Mouse (Mus musculus) intestine, embryonic 15.5 days (tissue): ENCODE data around the gene Prkce. TPM values are rescaled to one million over a fixed set of nuclear protein-coding genes. Genes with fewer than 3 reads are reported as not detected.

Experiments
- ATAC-seq: fragments of 200-750 bp; cut with Nextera tagmentation; 2 replicates; pipeline ENCODE4 v1.8.0; 2017; ENCODE audit warnings: moderate TSS enrichment, moderate library complexity
- H3K27ac ChIP-seq: fragments of 300-500 bp; sonication (generic); 2 replicates; pipeline ENCODE4 v1.5.1; 2015; ENCODE audit warnings: mild to moderate bottlenecking, inconsistent platforms
- H3K27me3 ChIP-seq: fragments of 300-500 bp; sonication (generic); replicated peaks from 2 replicates; pipeline ENCODE4 v1.6.1; 2015; ENCODE audit warnings: inconsistent platforms
- H3K36me3 ChIP-seq: fragments of 300-500 bp; sonication (generic); 2 replicates; pipeline ENCODE4 v1.6.1; 2015; ENCODE audit warnings: inconsistent platforms
- H3K4me1 ChIP-seq: fragments of 300-500 bp; sonication (generic); replicated peaks from 2 replicates; pipeline ENCODE4 v1.6.1; 2015; ENCODE audit warnings: inconsistent platforms
- H3K4me2 ChIP-seq: fragments of 300-500 bp; sonication (generic); replicated peaks from 2 replicates; pipeline ENCODE4 v1.6.1; 2015; ENCODE audit warnings: mild to moderate bottlenecking, inconsistent platforms
- H3K4me3 ChIP-seq: fragments of 300-500 bp; sonication (generic); replicated peaks from 2 replicates; pipeline ENCODE4 v1.5.1; 2015; ENCODE audit warnings: inconsistent platforms
- H3K9ac ChIP-seq: fragments of 300-500 bp; sonication (generic); 2 replicates; pipeline ENCODE4 v1.6.1; 2015; ENCODE audit warnings: inconsistent platforms
- H3K9me3 ChIP-seq: fragments of 300-500 bp; sonication (generic); 2 replicates; pipeline ENCODE4 v1.6.1; 2016; ENCODE audit warnings: inconsistent platforms
- WGBS: fragments of 180-500 bp; shearing (Covaris S2); methylation state at CpG from one replicate; pipeline ENCODE4 v1.1.7; 2015; 5-methylcytosine and 5-hydroxymethylcytosine counted together
- polyA plus RNA-seq: library from polyadenylated mRNA; unstranded; fragments of >200 nt; fragmentation: Nextera tagmentation; extraction: Ambion mirVana; gene quantifications from 2 replicates; pipeline ENCODE4 v1.2.1, GENCODE M21; 2015

The Prkce gene
- polyA plus RNA-seq = 6.6 TPM in 2 replicates

GRCm38 (mm10) chr17:86167320-86168230 is at the start of gene Prkce:
Gene Prkce, plus strand, starts transcription at chr17:86167785.
- peak; percentile 69 for ATAC-seq
- Histone ChIP-seq H3K27me3 (no peaks in the 10 kb centered on the region), H3K4me1 (peaks cover 34% of the 10 kb centered on the region), H3K4me2 (peak within 1 kb of the TSS; percentile 98), H3K9me3 (no peaks in the 10 kb centered on the region), H3K9ac (peak within 1 kb of the TSS; percentile 86), H3K4me3 (peak within 1 kb of the TSS; percentile 81), H3K27ac (peak within 1 kb of the TSS; percentile 99), H3K36me3 (no peaks in the 10 kb centered on the region)
- under 1% methylated on average over 85 of the region's 115 CpGs for WGBS

- Histone ChIP-seq H3K4me1 (no peaks in the 10 kb centered on the region), H3K36me3 (0 out of 2 replicates have a peak, but pooled peaks cover 4% of the 10 kb centered on the region), H3K27ac (no peak overlapping the region), H3K9ac (no peak overlapping the region), H3K4me2 (no peak overlapping the region), H3K9me3 (no peaks in the 10 kb centered on the region), H3K4me3 (no peak overlapping the region), H3K27me3 (no peaks in the 10 kb centered on the region)
- WGBS = 86% methylated on average over 3 of the region's 3 CpGs
- no peak for ATAC-seq
These were observed 44.4 kb upstream of the Prkce start for GRCm38 (mm10) chr17:86123146-86123545.

- 74% methylated on average over 5 of the region's 5 CpGs for WGBS
- Histone ChIP-seq H3K4me2 (no peak overlapping the region), H3K4me3 (no peak overlapping the region), H3K27me3 (no peaks in the 10 kb centered on the region), H3K9ac (no peak overlapping the region), H3K27ac (no peak overlapping the region), H3K9me3 (no peaks in the 10 kb centered on the region), H3K4me1 (no peaks in the 10 kb centered on the region), H3K36me3 (0 out of 2 replicates have a peak, but pooled peaks cover 4% of the 10 kb centered on the region)
- no peak for ATAC-seq
These were observed 41.7 kb upstream of the Prkce start for GRCm38 (mm10) chr17:86125908-86126307.

DNA sequence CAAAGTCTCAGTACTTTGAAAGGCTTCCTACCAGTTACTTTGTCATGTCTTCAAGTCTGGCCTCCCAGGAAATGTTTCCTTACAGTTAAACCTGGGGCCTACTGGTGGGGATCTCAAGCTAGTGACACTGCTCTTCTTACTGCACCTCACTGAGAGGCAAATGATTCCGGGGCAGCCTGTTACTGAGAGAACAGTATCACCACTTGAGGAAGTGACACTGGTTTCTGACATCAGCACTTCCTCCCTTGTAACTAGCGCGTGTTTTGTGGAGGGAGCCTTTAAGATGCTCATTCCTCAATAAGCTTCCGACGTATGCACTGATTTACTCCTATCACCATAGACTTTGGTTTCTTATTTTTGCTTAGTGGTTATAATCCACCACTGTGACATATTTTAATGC is 39.4 kb upstream of the Prkce start:
- Histone ChIP-seq H3K9me3 (no peaks in the 10 kb centered on the region), H3K27me3 (no peaks in the 10 kb centered on the region), H3K4me3 (no peak overlapping the region), H3K27ac (no peak overlapping the region), H3K36me3 (0 out of 2 replicates have a peak, but pooled peaks cover 3% of the 10 kb centered on the region), H3K9ac (no peak overlapping the region), H3K4me1 (no peaks in the 10 kb centered on the region), H3K4me2 (no peak overlapping the region)
- ATAC-seq = no peak
- WGBS = 93% methylated on average over 5 of the region's 5 CpGs

GRCm38 (mm10) chr17:86132534-86132933 is 35.1 kb upstream of the Prkce start:
- no peaks in the 10 kb centered on the region for H3K4me1 ChIP-seq
- WGBS = 61% methylated on average over 5 of the region's 5 CpGs
- ATAC-seq = no peak
- no peak overlapping the region for H3K27ac ChIP-seq
- H3K36me3 ChIP-seq = peaks cover 9% of the 10 kb centered on the region; the same call in 1 of the 2 replicates
- H3K9ac ChIP-seq = no peak overlapping the region
- no peaks in the 10 kb centered on the region for H3K9me3 ChIP-seq
- H3K4me3 ChIP-seq = no peak overlapping the region
- H3K4me2 ChIP-seq = no peak overlapping the region
- no peaks in the 10 kb centered on the region for H3K27me3 ChIP-seq

DNA sequence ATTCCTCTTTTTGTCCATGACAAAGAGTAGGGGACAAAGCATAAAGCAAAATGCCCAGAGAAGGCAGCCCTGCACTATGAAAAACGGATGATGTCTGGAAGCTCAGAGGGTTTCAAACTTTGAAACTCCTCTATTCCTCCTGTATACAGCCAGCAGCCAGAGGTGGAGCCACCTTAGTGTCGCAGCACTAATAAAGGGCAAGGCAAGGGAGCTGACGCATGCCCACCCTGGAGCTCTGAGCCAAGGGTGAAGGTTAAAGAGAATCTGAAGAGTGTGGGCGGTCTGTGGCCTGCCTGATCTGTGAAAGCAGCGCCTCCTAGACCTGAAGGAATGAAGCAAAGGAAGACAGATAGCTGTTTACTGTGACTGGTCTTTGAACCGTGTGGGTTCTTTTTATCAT is 33.1 kb upstream of the Prkce start:
- Histone ChIP-seq H3K4me1 (no peaks in the 10 kb centered on the region), H3K9me3 (no peaks in the 10 kb centered on the region), H3K4me3 (no peak overlapping the region), H3K9ac (no peak overlapping the region), H3K27me3 (no peaks in the 10 kb centered on the region), H3K4me2 (no peak overlapping the region), H3K27ac (no peak overlapping the region), H3K36me3 (peaks cover 13% of the 10 kb centered on the region; the same call in 1 of the 2 replicates)
- 85% methylated on average over 6 of the region's 6 CpGs for WGBS
- no peak for ATAC-seq

GRCm38 (mm10) chr17:86135835-86136234 is 31.8 kb upstream of the Prkce start:
- Histone ChIP-seq H3K9ac (no peak overlapping the region), H3K27me3 (no peaks in the 10 kb centered on the region), H3K4me1 (no peaks in the 10 kb centered on the region), H3K27ac (no peak overlapping the region), H3K36me3 (peaks cover 13% of the 10 kb centered on the region; the same call in 1 of the 2 replicates), H3K4me2 (no peak overlapping the region), H3K4me3 (no peak overlapping the region), H3K9me3 (no peaks in the 10 kb centered on the region)
- 79% methylated on average over 10 of the region's 10 CpGs for WGBS
- ATAC-seq = no peak

DNA sequence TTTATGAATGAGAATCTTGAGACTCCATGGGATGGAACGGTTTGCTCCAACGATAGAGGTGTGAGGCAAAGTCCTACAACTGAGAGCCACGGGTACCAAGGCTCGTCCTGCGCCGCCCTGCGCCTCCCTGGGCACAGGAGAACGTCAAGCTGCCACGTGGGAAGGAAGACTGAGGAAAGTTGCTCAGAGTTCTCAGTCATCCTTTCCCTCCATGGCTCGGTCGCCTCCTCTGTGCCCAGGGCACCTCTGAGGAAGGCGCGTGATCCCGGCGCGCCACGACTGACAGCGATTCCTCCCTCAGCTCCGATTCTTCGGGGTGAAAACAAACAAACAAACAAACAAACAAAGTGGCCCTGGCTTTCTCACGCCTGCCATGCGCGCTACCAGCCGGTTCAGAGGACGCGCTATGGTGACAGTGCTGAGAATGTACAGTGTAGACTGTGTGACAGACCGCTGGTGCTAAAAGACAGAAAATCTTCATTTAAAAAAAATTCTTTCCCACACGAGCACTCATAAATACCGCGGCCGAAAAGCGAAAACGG is 23.0 kb upstream of the Prkce start:
- Histone ChIP-seq H3K9me3 (no peaks in the 10 kb centered on the region), H3K36me3 (no peaks in the 10 kb centered on the region), H3K27me3 (no peaks in the 10 kb centered on the region), H3K9ac (peak overlapping the region; percentile 74), H3K4me3 (peak overlapping the region; percentile 73), H3K4me1 (no peaks in the 10 kb centered on the region; the same call in 1 of the 2 replicates), H3K27ac (peak overlapping the region; percentile 44; the same call in 1 of the 2 replicates), H3K4me2 (peak overlapping the region; percentile 88)
- peak; percentile 84 for ATAC-seq
- WGBS = under 1% methylated on average over 33 of the region's 33 CpGs

DNA sequence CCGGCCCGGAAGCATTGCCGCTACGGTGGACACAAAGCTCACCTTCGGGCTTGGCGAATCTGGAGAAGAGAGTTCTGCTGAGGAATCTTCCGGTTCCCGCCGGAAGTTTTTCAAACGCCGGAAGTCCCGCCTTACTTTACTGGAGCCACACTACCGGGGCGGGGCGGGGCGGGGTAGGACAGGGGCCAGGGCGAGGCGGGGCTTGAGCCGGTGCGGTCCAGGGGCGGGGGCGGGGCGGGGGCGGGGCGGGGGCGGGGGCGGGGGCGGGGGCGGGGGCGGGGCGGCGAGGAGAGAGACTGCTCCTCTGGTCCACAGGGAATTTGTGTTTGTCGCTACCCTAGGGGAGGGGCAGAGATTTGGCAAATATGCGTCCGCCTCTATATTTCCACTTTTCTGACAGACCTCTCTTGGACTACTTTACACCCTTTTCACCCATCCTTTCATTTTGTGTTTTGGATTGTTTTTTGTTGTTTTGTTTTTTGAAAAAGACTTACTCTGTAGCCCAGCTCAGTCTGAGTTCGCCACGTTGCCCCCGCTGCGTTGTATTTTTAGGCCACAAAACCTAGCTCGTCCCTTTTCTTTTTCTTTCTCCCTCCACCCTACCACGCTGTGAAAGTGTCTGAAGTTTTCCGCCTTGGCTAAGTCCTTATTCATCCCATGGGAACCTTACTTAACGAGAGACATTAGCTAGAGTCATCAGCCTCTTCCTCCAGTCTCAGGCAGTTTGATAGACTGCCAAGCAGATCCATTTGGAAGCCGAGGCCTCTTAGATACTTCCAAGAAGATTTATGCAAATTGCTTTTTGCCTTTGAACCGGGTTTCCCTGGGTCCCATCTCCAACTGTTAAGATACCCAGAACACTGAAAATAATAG is 22.3 kb upstream of the Prkce start, which contains the start of gene Srbd1:
Srbd1 (minus strand) TSS at position 97 of the 873 bp plus-strand sequence.
- 2% methylated on average over 31 of the region's 45 CpGs for WGBS
- peak within 1 kb of the TSS; percentile 73 for H3K4me3 ChIP-seq
- peak within 1 kb of the TSS; percentile 88 for H3K4me2 ChIP-seq
- peak; percentile 97 for ATAC-seq
- H3K27ac ChIP-seq = peak within 1 kb of the TSS; percentile 44; the same call in 1 of the 2 replicates
- no peaks in the 10 kb centered on the region for H3K9me3 ChIP-seq
- H3K27me3 ChIP-seq = no peaks in the 10 kb centered on the region
- peak within 1 kb of the TSS; percentile 74 for H3K9ac ChIP-seq
- H3K4me1 ChIP-seq = no peaks in the 10 kb centered on the region; the same call in 1 of the 2 replicates
- no peaks in the 10 kb centered on the region for H3K36me3 ChIP-seq

- WGBS = 89% methylated on average over 1 of the region's 1 CpGs
- Histone ChIP-seq H3K27ac (no peak overlapping the region), H3K4me3 (no peak overlapping the region), H3K4me2 (no peak overlapping the region), H3K27me3 (no peaks in the 10 kb centered on the region), H3K4me1 (no peaks in the 10 kb centered on the region), H3K9ac (no peak overlapping the region), H3K9me3 (no peaks in the 10 kb centered on the region), H3K36me3 (no peaks in the 10 kb centered on the region)
- no peak for ATAC-seq
These were observed 17.9 kb upstream of the Prkce start for GRCm38 (mm10) chr17:86149726-86150125.

DNA sequence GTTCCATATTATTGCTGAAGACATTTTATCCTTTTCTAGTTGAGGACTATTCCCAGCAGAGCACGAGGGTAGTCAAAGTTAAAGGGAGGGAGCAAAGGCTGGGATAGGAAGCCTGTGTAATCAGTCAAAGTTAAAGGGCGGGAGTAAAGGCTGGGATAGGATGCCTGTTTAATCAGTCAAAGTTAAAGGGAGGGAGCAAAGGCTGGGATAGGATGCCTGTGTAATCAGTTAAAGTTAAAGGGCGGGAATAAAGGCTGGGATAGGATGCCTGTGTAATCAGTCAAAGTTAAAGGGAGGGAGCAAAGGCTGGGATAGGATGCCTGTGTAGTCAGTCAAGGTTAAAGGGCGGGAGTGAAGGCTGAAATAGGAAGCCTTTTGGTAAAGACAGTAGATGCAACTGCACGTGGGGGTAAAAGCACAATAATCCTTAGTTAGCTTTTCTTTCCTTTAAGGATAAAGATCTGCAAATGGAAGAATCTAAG is 16.7 kb upstream of the Prkce start:
- Histone ChIP-seq H3K9me3 (no peaks in the 10 kb centered on the region), H3K4me1 (no peaks in the 10 kb centered on the region), H3K4me2 (no peak overlapping the region), H3K36me3 (no peaks in the 10 kb centered on the region), H3K27ac (no peak overlapping the region), H3K4me3 (no peak overlapping the region), H3K27me3 (no peaks in the 10 kb centered on the region), H3K9ac (no peak overlapping the region)
- WGBS = 12% methylated on average over 5 of the region's 5 CpGs
- peak; percentile 95 for ATAC-seq
